Mouse (Mus musculus): Measurements from ENCODE around the gene Asb14. TPM values are rescaled to one million over a fixed set of nuclear protein-coding genes. Genes with fewer than 3 reads are reported as not detected.
"Not testable (repeated sequence)": the region's sequence is repeated elsewhere in the genome, so short reads cannot be mapped to it uniquely, and the experiment has no call there.

Asb14 gene
- total RNA-seq, 2 experiments from 2014 or later: not detected

GRCm38 (mm10) chr14:26934891-26935290, 40.5 kb downstream of the Asb14 start:
- DNase-seq (ENCODE audit: low spot score in 2 of 2): no peak
- intact Hi-C loops (cut with DNase I): no loop called here

GRCm38 (mm10) chr14:26935558-26935957, 41.2 kb downstream of the Asb14 start:
- DNase-seq (ENCODE audit: low spot score in 2 of 2): no peak
- intact Hi-C loops (cut with DNase I): no loop called here

GRCm38 (mm10) chr14:26956139-26956538, 61.8 kb downstream of the Asb14 start:
- intact Hi-C loops (cut with DNase I); DNase-seq (ENCODE audit: low spot score in 2 of 2): not testable (repeated sequence)

GRCm38 (mm10) chr14:26960518-26960917, 66.2 kb downstream of the Asb14 start:
- intact Hi-C loops (cut with DNase I): no loop called here
- no peak for DNase-seq (ENCODE audit: low spot score in 2 of 2)

Other genes starting within 250 kb of the Asb14 start
- 1 to 10 TPM; 8.1 to 9.0 TPM for gene Pde12, start 224.7 kb upstream of the Asb14 start, total RNA-seq (2021)
- under 1 TPM; 0.07 to 0.14 TPM for gene Dnah12, start 201.3 kb upstream of the Asb14 start, total RNA-seq (2021)
- 10 to 100 TPM; 66.4 to 67.8 TPM for gene Appl1, start 76.7 kb downstream of the Asb14 start, total RNA-seq (2021)
- gene Hesx1, start 99.9 kb downstream of the Asb14 start, total RNA-seq (2021): not detected
- 1 to 10 TPM; 2.7 to 2.8 TPM for gene Il17rd, start 144.4 kb downstream of the Asb14 start, total RNA-seq (2021)
- 10 to 100 TPM; 61.9 to 62.2 TPM for gene Arhgef3, start 220.3 kb downstream of the Asb14 start, total RNA-seq (2021)